Mouse (Mus musculus): ENCODE results near the gene Wt1.

DNA sequence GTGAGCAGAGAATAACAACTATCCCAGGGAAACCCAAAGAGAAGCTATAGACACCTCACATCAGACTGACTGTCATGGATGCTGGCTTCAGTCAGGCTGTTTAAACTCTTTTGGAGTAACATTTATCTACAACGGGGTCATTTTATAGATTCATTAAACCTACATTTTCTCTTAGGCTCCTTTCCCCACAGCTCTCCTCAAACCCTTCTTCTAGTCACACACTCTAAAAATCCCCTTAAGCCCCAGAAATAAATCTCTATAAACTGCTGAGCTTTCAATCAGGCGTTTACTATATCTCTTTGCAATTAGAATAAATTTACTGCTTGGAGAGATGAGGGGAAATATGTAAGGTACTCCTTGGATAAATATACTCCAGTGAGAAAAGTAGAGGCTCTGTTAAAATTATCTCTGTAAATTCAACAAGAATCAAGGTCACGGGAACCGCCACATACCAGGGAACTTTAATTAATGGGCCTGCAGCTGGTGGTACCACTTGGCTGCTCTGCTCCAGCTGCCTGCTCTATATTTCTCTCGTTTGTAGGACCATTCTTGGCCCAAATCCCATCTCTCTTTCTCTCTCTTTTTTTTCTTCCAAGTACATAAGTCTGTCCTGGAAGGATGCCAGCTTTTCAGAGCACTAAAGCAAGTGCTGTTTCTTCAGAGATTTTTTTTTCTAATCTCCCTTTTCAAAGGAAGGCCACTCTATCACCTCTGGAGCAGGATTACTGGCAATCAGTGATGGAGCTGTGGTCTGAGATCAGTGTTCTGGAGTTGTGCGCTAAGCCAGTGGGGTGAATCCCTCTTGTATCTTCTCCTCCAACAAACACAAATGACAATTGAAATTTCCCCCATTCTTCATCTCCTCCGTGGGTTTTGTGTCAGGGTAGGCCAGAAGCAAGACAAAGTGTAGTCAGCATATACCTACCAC lies 36.5 kb upstream of the Wt1 start:
- TF ChIP-seq CTCF (IDR thresholded peaks at IDR 0.05; ENCODE audit: low read depth, low read length), result no peak
- TF ChIP-seq POLR2A (IDR thresholded peaks at IDR 0.05; ENCODE audit: insufficient read depth, low read length), result no peak
- TF ChIP-seq EP300 (IDR thresholded peaks at IDR 0.05; ENCODE audit: insufficient read depth, low read depth, low read length), result no peak
